Mouse (Mus musculus) limb, embryonic 12.5 days (tissue): ENCODE measurements at regions not wholly inside any gene's neighbourhood (a gene's known extent, or its start where the extent isn't known, plus 50 kb on each side); places are given as distances from the start of the nearest gene placed in this dataset.
A peak's percentile ranks its signal among the peaks of the same experiment; 100 is the strongest.
"Not testable (repeated sequence)": the region's sequence is repeated elsewhere in the genome, so short reads cannot be mapped to it uniquely, and the experiment has no call there.

Experiments used
- ATAC-seq: fragments of 200-750 bp; cut with Nextera tagmentation; 2 replicates; pipeline ENCODE4 v1.8.0; 2017; ENCODE audit warnings: low read depth, moderate TSS enrichment; ENCODE audit not compliant: insufficient number of reproducible peaks, insufficient read depth, low FRiP score, low TSS enrichment
- H3K27ac ChIP-seq: fragments of 300-500 bp; sonication (generic); 2 replicates; pipeline ENCODE4 v1.5.1; 2016; ENCODE audit warnings: mild to moderate bottlenecking, moderate library complexity
- H3K27me3 ChIP-seq: fragments of 300-500 bp; sonication (generic); 2 replicates; pipeline ENCODE4 v1.6.1; 2016; ENCODE audit warnings: mild to moderate bottlenecking, moderate library complexity
- H3K36me3 ChIP-seq: fragments of 300-500 bp; sonication (generic); 2 replicates; pipeline ENCODE4 v1.6.1; 2016; ENCODE audit warnings: mild to moderate bottlenecking, moderate library complexity
- H3K4me1 ChIP-seq: fragments of 300-500 bp; sonication (generic); replicated peaks from 2 replicates; pipeline ENCODE4 v1.6.1; 2016
- H3K4me2 ChIP-seq: fragments of 300-500 bp; sonication (generic); 2 replicates; pipeline ENCODE4 v1.6.1; 2016; ENCODE audit warnings: mild to moderate bottlenecking, moderate library complexity
- H3K4me3 ChIP-seq: fragments of 300-500 bp; sonication (generic); replicated peaks from 2 replicates; pipeline ENCODE4 v1.5.1; 2016; ENCODE audit warnings: mild to moderate bottlenecking
- H3K9ac ChIP-seq: fragments of 300-500 bp; sonication (generic); replicated peaks from 2 replicates; pipeline ENCODE4 v1.6.1; 2016; ENCODE audit warnings: mild to moderate bottlenecking, moderate library complexity
- H3K9me3 ChIP-seq: fragments of 300-500 bp; sonication (generic); 2 replicates; pipeline ENCODE4 v1.6.1; 2016; ENCODE audit warnings: mild to moderate bottlenecking, moderate library complexity
- WGBS: fragments of 180-500 bp; shearing (Covaris S2); methylation state at CpG from one replicate; pipeline ENCODE4 v1.1.7; 2016; 5-methylcytosine and 5-hydroxymethylcytosine counted together

DNA sequence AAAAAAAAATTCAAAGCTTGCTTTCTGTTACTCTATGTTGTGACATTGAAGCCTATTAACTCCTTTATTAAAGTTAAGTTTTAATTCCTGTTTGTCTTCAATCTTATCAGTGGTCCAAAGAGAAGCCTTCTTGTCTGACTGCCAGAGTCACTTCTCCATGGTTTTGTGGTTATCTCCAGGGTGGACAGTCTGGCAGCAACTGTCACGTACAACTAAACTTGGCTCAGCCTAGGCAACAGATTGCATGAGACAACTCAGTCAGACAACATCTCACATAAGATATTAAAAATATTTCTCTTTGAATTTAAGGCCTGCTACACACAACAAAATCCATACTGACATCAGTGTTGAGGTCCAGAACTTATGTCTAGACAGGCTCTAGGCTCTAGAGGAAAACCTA lies 406.7 kb upstream of the Slc39a10 start:
- ATAC-seq = no peak
- H3K4me2 ChIP-seq = no peak overlapping the region
- H3K9me3 ChIP-seq = no peaks in the 10 kb centered on the region
- H3K9ac ChIP-seq = no peak overlapping the region
- WGBS = 98% methylated on average over 1 of the region's 1 CpGs
- H3K4me1 ChIP-seq = no peaks in the 10 kb centered on the region
- H3K27me3 ChIP-seq = no peaks in the 10 kb centered on the region
- no peak overlapping the region for H3K27ac ChIP-seq
- no peak overlapping the region for H3K4me3 ChIP-seq
- no peaks in the 10 kb centered on the region for H3K36me3 ChIP-seq

DNA sequence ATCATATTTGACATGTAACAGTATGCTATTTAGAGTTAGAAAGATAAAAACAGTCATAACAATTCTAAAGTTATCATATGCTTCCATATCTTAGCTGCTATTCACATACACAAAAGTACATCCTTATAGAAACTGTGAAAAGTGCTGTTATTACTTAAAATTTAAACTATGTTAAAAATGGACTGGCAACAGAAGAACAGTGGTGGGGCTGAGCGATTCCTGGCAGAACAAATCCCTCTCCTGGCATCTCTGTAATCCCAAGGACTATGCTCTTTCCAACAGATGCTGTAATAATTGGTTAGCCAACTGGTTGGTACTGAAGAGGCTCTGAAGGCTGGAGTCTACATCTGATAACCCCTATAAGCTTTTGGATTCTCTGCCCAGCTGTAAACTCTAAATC lies 393.0 kb upstream of the Slc39a10 start:
- WGBS = 90% methylated on average over 1 of the region's 1 CpGs
- H3K4me1 ChIP-seq = no peaks in the 10 kb centered on the region
- H3K9me3 ChIP-seq = no peaks in the 10 kb centered on the region
- H3K4me3 ChIP-seq = no peak overlapping the region
- H3K9ac ChIP-seq = no peak overlapping the region
- H3K4me2 ChIP-seq = no peak overlapping the region
- no peak overlapping the region for H3K27ac ChIP-seq
- no peaks in the 10 kb centered on the region for H3K36me3 ChIP-seq
- H3K27me3 ChIP-seq = no peaks in the 10 kb centered on the region
- ATAC-seq = no peak

DNA sequence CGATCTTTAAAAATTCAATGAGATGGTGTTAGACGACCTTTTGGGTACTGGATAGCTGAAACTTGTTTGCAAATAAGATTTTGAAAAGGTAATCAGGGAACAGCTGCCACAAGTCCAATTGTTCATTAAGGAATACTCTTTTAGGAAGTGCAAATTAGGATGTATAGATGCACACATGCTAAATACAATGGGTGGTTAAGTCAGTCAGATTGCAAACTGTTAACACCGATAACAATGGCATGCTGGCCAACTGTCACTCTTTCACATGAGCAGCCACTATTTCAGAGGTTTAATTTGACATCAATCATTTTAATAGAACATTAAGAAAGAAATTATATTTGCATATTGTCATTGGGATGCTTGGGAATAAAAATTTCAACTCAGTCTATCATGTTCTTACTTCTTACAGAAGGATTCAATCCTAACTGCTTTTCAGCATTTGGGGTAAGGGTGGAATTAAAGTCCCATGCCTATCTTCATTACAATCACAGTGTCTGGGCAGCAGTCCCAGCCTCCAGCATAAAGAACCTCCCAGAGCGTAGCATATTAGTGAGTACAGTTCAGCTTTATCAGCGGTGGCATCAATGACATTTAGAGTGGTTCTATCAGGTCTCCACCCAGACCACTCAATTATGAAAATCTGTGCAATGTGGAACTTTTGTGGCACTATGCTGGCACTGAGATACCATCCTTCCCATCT lies 385.8 kb upstream of the Slc39a10 start:
- no peaks in the 10 kb centered on the region for H3K27me3 ChIP-seq
- 78% methylated on average over 5 of the region's 5 CpGs for WGBS
- no peak overlapping the region for H3K4me3 ChIP-seq
- no peak overlapping the region for H3K4me2 ChIP-seq
- H3K9ac ChIP-seq = no peak overlapping the region
- H3K27ac ChIP-seq = no peak overlapping the region
- no peaks in the 10 kb centered on the region for H3K4me1 ChIP-seq
- no peaks in the 10 kb centered on the region for H3K36me3 ChIP-seq
- no peaks in the 10 kb centered on the region for H3K9me3 ChIP-seq
- no peak for ATAC-seq

GRCm38 (mm10) chr1:47277839-47278238 lies 385.2 kb upstream of the Slc39a10 start:
- Histone ChIP-seq H3K27ac (no peak overlapping the region), H3K36me3 (no peaks in the 10 kb centered on the region), H3K27me3 (no peaks in the 10 kb centered on the region), H3K9me3 (no peaks in the 10 kb centered on the region), H3K4me1 (no peaks in the 10 kb centered on the region), H3K9ac (no peak overlapping the region), H3K4me3 (no peak overlapping the region), H3K4me2 (no peak overlapping the region)
- 20% methylated on average over 2 of the region's 2 CpGs for WGBS
- 0 out of 2 replicates have a peak, but pooled peaks have one; percentile 52 for ATAC-seq

DNA sequence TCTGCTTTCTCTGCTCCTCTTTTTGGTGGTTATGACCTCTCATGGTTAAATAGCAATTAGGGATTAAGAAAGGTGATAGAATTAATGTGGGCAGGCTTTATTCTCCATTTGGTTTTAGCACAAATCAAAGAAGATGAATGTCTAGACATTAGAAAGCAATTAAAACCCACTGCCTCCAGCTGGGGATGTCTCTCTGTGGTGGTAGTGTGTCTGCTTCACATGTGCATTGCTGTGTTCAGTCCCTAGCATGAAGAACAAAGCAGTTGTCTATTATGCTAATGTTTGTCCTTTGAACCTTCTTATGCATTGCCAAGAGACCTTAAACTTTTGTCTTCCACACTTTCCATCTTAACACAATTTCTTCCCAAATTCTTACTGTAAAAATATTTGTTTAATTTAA lies 379.5 kb upstream of the Slc39a10 start:
- Histone ChIP-seq H3K4me3 (no peak overlapping the region), H3K36me3 (no peaks in the 10 kb centered on the region), H3K27me3 (no peaks in the 10 kb centered on the region), H3K4me1 (no peaks in the 10 kb centered on the region), H3K9me3 (no peaks in the 10 kb centered on the region), H3K27ac (no peak overlapping the region), H3K4me2 (no peak overlapping the region), H3K9ac (no peak overlapping the region)
- no peak for ATAC-seq

GRCm38 (mm10) chr1:47263611-47264010 lies 371.0 kb upstream of the Slc39a10 start:
- no peak overlapping the region for H3K27ac ChIP-seq
- WGBS = 17% methylated on average over 1 of the region's 1 CpGs
- no peaks in the 10 kb centered on the region for H3K4me1 ChIP-seq
- H3K9ac ChIP-seq = no peak overlapping the region
- no peaks in the 10 kb centered on the region for H3K27me3 ChIP-seq
- H3K9me3 ChIP-seq = no peaks in the 10 kb centered on the region
- H3K4me2 ChIP-seq = no peak overlapping the region
- no peak overlapping the region for H3K4me3 ChIP-seq
- ATAC-seq = no peak
- H3K36me3 ChIP-seq = no peaks in the 10 kb centered on the region

GRCm38 (mm10) chr1:47261505-47262130 lies 369.0 kb upstream of the Slc39a10 start:
- no peak for ATAC-seq

DNA sequence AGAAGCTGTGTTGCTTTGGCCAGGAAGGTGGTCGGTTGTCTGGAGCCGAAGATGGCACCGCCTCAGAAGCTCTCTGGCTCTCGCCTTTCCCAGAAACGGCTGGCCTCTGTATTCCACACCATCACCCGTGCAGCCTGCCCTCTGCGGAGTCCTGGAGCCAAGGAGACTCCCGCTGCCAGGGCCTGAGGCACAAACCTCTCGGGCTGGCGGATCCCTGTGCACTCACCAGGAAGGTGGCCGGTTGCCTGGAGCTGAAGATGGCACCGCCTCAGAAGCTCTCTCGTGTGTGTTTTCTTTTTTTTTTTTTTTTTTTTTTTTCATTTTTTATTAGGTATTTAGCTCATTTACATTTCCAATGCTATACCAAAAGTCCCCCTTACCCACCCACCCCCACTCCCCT lies 358.1 kb upstream of the Slc39a10 start:
- H3K9ac ChIP-seq, H3K4me2 ChIP-seq, H3K27ac ChIP-seq, H3K4me3 ChIP-seq, ATAC-seq, H3K27me3 ChIP-seq, H3K9me3 ChIP-seq, H3K36me3 ChIP-seq, H3K4me1 ChIP-seq: not testable (repeated sequence)
- 90% methylated on average over 13 of the region's 13 CpGs for WGBS

More at GRCm38 (mm10) chr1:47261505-47262130, 369.0 kb upstream of the Slc39a10 start:
- WGBS = 87% methylated on average over 3 of the region's 3 CpGs
- Histone ChIP-seq H3K27ac (no peak overlapping the region), H3K4me1 (no peaks in the 10 kb centered on the region), H3K4me2 (no peak overlapping the region), H3K4me3 (no peak overlapping the region), H3K36me3 (no peaks in the 10 kb centered on the region), H3K9ac (no peak overlapping the region), H3K9me3 (no peaks in the 10 kb centered on the region), H3K27me3 (no peaks in the 10 kb centered on the region)

DNA sequence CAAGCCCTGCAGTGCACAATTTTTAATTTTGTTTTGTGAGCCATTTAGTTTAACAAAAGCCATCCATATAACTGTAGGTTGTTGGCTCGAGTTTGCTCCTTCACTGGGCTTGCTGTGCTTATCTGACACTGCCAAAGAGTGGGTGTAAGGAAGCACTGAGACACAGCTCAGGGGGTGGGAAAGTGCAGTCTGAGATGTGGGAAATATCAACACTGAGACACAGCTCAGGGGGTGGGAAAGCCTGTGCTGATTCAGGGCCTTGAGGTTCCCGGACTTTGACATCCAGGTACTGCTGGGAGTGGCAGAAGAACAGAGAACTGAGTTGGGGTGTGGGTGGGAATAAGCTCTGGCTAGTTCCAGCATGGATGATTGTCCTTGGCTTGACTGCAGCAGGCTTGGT lies 324.4 kb upstream of the Slc39a10 start:
- Histone ChIP-seq H3K27me3 (no peaks in the 10 kb centered on the region), H3K9ac (no peak overlapping the region), H3K4me3 (no peak overlapping the region), H3K36me3 (no peaks in the 10 kb centered on the region), H3K4me2 (no peak overlapping the region), H3K4me1 (no peaks in the 10 kb centered on the region), H3K9me3 (no peaks in the 10 kb centered on the region), H3K27ac (no peak overlapping the region)
- 74% methylated on average over 2 of the region's 2 CpGs for WGBS
- no peak for ATAC-seq

DNA sequence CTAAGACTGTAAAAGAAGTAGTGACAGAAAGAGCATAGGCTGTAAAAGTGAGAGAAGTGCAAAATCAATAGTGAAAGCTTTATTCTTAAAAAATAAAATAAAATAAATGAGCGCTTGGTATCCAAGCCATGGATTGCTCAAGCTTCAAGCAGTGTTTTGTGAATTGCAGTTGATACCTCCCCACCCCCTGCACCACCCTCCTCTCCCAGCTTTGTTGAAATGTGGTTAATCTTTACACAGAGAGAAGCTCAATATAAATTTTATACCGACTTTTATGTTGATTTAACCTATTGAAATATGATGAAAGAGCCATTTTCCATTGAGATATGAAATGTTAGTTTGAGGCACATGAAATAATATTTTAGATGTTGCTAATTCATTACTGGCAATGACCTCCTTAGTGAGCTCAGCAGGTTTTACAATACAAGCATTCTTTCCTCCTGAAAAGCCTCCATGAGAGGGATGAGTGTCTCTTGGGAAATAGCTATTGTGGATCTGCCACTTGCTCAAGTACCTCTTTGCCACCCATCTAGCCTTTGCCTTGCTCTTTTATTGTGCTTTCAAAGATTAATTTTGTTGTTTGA lies 323.9 kb upstream of the Slc39a10 start:
- no peak overlapping the region for H3K27ac ChIP-seq
- no peak overlapping the region for H3K9ac ChIP-seq
- no peaks in the 10 kb centered on the region for H3K36me3 ChIP-seq
- no peak overlapping the region for H3K4me3 ChIP-seq
- no peak overlapping the region for H3K4me2 ChIP-seq
- ATAC-seq = no peak
- no peaks in the 10 kb centered on the region for H3K27me3 ChIP-seq
- H3K9me3 ChIP-seq = no peaks in the 10 kb centered on the region
- no peaks in the 10 kb centered on the region for H3K4me1 ChIP-seq
- 86% methylated on average over 2 of the region's 2 CpGs for WGBS

- Histone ChIP-seq H3K4me2 (no peak overlapping the region), H3K27ac (no peak overlapping the region), H3K9ac (no peak overlapping the region), H3K9me3 (no peaks in the 10 kb centered on the region), H3K27me3 (no peaks in the 10 kb centered on the region), H3K4me3 (no peak overlapping the region), H3K36me3 (no peaks in the 10 kb centered on the region), H3K4me1 (no peaks in the 10 kb centered on the region)
- no peak for ATAC-seq
- 86% methylated on average over 5 of the region's 5 CpGs for WGBS
Observed at GRCm38 (mm10) chr1:47213476-47213875, 320.8 kb upstream of the Slc39a10 start.
